Mouse (Mus musculus) intestine, embryonic 16.5 days (tissue): ENCODE measurements at regions not wholly inside any gene's neighbourhood (a gene's known extent, or its start where the extent isn't known, plus 50 kb on each side); places are given as distances from the start of the nearest gene placed in this dataset.

Experiments used
- ATAC-seq: fragments of 200-750 bp; cut with Nextera tagmentation; 2 replicates; pipeline ENCODE4 v1.8.0; 2017; ENCODE audit warnings: moderate TSS enrichment, moderate library complexity
- H3K27ac ChIP-seq: fragments of 300-500 bp; sonication (generic); 2 replicates; pipeline ENCODE4 v1.5.1; 2014; ENCODE audit warnings: mild to moderate bottlenecking, low read length
- H3K27me3 ChIP-seq: fragments of 300-500 bp; sonication (generic); replicated peaks from 2 replicates; pipeline ENCODE4 v1.6.1; 2014; ENCODE audit warnings: low read length, control low read depth, mixed read lengths; ENCODE audit not compliant: control insufficient read depth, insufficient read depth
- H3K36me3 ChIP-seq: fragments of 300-500 bp; sonication (generic); 2 replicates; pipeline ENCODE4 v1.6.1; 2014; ENCODE audit warnings: low read length, control low read depth; ENCODE audit not compliant: control insufficient read depth, insufficient read depth
- H3K4me1 ChIP-seq: fragments of 300-500 bp; sonication (generic); 2 replicates; pipeline ENCODE4 v1.6.1; 2014; ENCODE audit warnings: low read length, control low read depth, mixed read lengths; ENCODE audit not compliant: control insufficient read depth, insufficient read depth
- H3K4me2 ChIP-seq: fragments of 300-500 bp; sonication (generic); 2 replicates; pipeline ENCODE4 v1.6.1; 2014; ENCODE audit warnings: low read depth, low read length, control low read depth
- H3K4me3 ChIP-seq: fragments of 300-500 bp; sonication (generic); 2 replicates; pipeline ENCODE4 v1.5.1; 2014; ENCODE audit warnings: mild to moderate bottlenecking, low read length
- H3K9ac ChIP-seq: fragments of 300-500 bp; sonication (generic); 2 replicates; pipeline ENCODE4 v1.6.1; 2014; ENCODE audit warnings: low read depth, low read length
- H3K9me3 ChIP-seq: fragments of 300-500 bp; sonication (generic); 2 replicates; pipeline ENCODE4 v1.6.1; 2016; ENCODE audit warnings: low read length, control low read depth; ENCODE audit not compliant: control insufficient read depth
- WGBS: fragments of 180-500 bp; shearing (Covaris S2); extraction: QIAGEN DNeasy Blood & Tissue Kit; methylation state at CpG from one replicate; pipeline ENCODE4 v1.1.7; 2014; 5-methylcytosine and 5-hydroxymethylcytosine counted together

DNA sequence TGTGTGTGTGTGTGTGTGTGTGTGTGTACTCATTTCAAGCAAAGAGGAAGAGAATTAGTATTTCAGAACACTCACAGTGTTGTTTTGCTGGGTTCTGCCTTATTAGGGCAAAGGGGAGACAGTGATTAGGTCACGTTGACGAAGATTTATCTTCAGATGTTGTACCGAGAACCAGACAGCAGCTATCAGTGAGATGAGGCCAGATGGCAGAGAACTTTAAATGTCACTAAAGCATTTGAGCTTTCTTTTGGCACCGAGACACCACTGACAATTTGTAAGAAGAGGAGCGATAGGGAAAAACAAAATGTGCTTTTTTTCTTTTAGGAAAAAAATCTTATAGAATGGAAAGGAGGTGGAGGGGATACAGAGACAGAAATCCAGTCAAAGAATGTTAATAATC lies 610.9 kb upstream of the Adgrl2 start:
- no peaks in the 10 kb centered on the region for H3K36me3 ChIP-seq
- no peaks in the 10 kb centered on the region for H3K4me1 ChIP-seq
- H3K4me3 ChIP-seq = no peak overlapping the region
- H3K27ac ChIP-seq = no peak overlapping the region
- ATAC-seq = no peak
- no peak overlapping the region for H3K4me2 ChIP-seq
- WGBS = 62% methylated on average over 5 of the region's 5 CpGs
- no peak overlapping the region for H3K9ac ChIP-seq
- no peaks in the 10 kb centered on the region for H3K9me3 ChIP-seq
- no peaks in the 10 kb centered on the region for H3K27me3 ChIP-seq

DNA sequence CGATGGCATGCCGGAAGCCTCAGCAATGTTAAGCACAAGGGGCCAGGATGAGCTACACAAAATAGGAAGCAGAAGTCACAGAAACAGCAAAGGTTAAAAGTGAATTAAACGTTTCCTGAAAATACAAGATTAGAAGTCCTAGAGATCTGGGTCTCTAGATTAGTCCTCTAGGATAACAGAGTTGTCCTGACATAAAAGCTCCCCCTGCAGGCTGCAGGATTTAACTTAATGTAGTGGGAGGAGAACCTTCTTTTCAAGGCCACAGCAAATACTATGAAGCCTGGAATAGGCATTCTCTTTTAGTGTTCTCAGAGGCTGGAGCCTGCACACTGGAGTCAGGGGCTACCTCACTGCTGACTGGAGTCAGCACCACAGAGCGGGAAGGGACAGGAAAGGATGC lies 604.1 kb upstream of the Adgrl2 start:
- ATAC-seq = no peak
- Histone ChIP-seq H3K27me3 (no peaks in the 10 kb centered on the region), H3K9me3 (no peaks in the 10 kb centered on the region), H3K9ac (no peak overlapping the region), H3K4me3 (no peak overlapping the region), H3K36me3 (no peaks in the 10 kb centered on the region), H3K4me2 (no peak overlapping the region), H3K27ac (no peak overlapping the region), H3K4me1 (no peaks in the 10 kb centered on the region)
- 73% methylated on average over 4 of the region's 4 CpGs for WGBS

DNA sequence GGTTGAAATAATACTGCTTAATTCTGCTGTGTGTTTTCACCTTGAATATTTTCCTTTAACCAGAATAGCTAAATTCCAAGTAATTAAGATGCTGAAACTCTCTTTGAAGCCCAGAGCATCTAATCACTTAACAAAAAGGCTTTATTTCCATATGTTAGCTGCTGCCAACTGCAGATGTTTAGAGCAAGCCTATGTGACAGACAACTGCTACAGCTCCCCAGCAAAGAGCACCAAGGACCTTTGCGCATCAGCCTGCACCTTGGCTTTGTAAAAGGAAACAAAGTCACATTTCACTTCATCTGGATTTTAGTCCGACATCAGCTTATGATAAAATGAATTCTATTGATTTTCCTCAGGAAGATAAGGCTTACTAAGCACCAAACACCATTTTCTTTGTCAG lies 595.4 kb upstream of the Adgrl2 start:
- Histone ChIP-seq H3K9ac (no peak overlapping the region), H3K4me3 (no peak overlapping the region), H3K27ac (no peak overlapping the region), H3K9me3 (no peaks in the 10 kb centered on the region), H3K4me2 (no peak overlapping the region), H3K27me3 (no peaks in the 10 kb centered on the region), H3K4me1 (no peaks in the 10 kb centered on the region), H3K36me3 (no peaks in the 10 kb centered on the region)
- WGBS = 59% methylated on average over 2 of the region's 2 CpGs
- ATAC-seq = no peak

GRCm38 (mm10) chr3:149581141-149581540 lies 590.8 kb upstream of the Adgrl2 start:
- ATAC-seq = no peak
- Histone ChIP-seq H3K4me1 (no peaks in the 10 kb centered on the region), H3K27ac (no peak overlapping the region), H3K4me2 (no peak overlapping the region), H3K27me3 (no peaks in the 10 kb centered on the region), H3K9ac (no peak overlapping the region), H3K4me3 (no peak overlapping the region), H3K9me3 (no peaks in the 10 kb centered on the region), H3K36me3 (no peaks in the 10 kb centered on the region)
- WGBS = 59% methylated on average over 3 of the region's 3 CpGs

DNA sequence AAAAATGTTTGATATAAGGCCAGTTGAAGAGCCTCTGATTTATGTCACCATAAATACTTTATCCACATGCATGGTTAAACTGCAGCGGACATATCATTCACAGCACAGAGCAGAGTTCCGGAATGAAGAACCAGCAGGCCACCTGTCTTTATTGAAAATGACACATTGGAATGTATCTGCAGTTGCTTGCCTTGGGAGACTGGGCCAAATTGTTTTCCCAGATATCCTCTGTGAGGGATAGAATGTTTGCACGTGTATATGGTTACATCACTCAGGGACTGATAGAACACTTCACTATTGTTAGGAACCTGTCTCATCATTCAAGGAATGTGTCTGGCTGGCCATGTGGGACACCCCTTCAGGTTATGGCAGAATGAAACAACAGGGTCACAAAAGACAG lies 585.3 kb upstream of the Adgrl2 start:
- H3K4me3 ChIP-seq = no peak overlapping the region
- no peak overlapping the region for H3K4me2 ChIP-seq
- no peak overlapping the region for H3K9ac ChIP-seq
- H3K27me3 ChIP-seq = no peaks in the 10 kb centered on the region
- no peaks in the 10 kb centered on the region for H3K4me1 ChIP-seq
- H3K27ac ChIP-seq = no peak overlapping the region
- H3K36me3 ChIP-seq = no peaks in the 10 kb centered on the region
- ATAC-seq = no peak
- H3K9me3 ChIP-seq = no peaks in the 10 kb centered on the region
- 66% methylated on average over 3 of the region's 3 CpGs for WGBS

GRCm38 (mm10) chr3:149566853-149567252 lies 576.5 kb upstream of the Adgrl2 start:
- Histone ChIP-seq H3K9me3 (no peaks in the 10 kb centered on the region), H3K4me1 (no peaks in the 10 kb centered on the region), H3K27me3 (no peaks in the 10 kb centered on the region), H3K27ac (no peak overlapping the region), H3K36me3 (no peaks in the 10 kb centered on the region), H3K4me3 (no peak overlapping the region), H3K4me2 (no peak overlapping the region), H3K9ac (no peak overlapping the region)
- no peak for ATAC-seq
- 64% methylated on average over 6 of the region's 6 CpGs for WGBS

GRCm38 (mm10) chr3:149550231-149550951 lies 560.0 kb upstream of the Adgrl2 start:
- 83% methylated on average over 9 of the region's 9 CpGs for WGBS
- Histone ChIP-seq H3K4me1 (no peaks in the 10 kb centered on the region), H3K4me3 (no peak overlapping the region), H3K9me3 (no peaks in the 10 kb centered on the region), H3K9ac (no peak overlapping the region), H3K27me3 (no peaks in the 10 kb centered on the region), H3K27ac (no peak overlapping the region), H3K36me3 (no peaks in the 10 kb centered on the region), H3K4me2 (no peak overlapping the region)
- no peak for ATAC-seq

DNA sequence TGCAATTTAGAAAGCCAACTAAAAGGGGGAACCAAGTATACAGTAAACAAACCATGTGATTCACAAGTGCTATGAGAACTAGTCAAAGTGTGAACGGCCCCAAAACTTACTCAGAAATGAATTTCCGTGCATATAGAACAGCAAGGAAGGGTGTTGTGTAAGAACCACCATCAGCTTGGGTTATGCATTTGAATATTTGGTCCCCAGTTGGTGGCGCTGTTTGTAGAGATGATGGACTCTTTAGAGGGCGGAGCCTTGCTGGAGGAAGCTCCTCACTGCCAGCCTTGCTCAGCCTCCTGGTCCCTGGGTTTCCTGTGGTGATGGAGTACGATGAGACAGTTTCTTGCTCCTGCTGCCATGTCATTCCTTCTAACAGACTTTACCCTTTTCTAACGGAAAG lies 556.7 kb upstream of the Adgrl2 start:
- Histone ChIP-seq H3K27me3 (no peaks in the 10 kb centered on the region), H3K4me3 (no peak overlapping the region), H3K9ac (no peak overlapping the region), H3K9me3 (no peaks in the 10 kb centered on the region), H3K4me2 (no peak overlapping the region), H3K36me3 (no peaks in the 10 kb centered on the region), H3K4me1 (no peaks in the 10 kb centered on the region), H3K27ac (no peak overlapping the region)
- 76% methylated on average over 6 of the region's 6 CpGs for WGBS
- ATAC-seq = no peak

DNA sequence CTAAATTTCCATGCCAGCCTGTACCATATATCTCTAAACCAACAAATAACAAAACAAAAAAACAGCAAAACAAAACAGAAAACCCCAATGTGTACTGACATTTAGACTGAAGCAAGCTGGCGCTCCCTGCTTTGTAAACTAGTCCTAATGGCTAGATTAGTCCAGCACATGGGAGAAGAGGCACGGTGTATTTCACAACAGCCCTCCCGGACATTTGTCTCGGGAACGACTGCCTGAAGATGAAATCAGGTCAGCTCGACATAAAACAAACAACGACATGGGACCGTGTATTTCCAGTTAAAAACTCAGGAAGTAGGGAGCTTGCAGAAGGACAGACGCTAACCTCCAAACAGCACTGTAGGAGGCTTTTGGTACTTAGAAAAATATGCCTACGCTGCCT lies 555.9 kb upstream of the Adgrl2 start:
- H3K27ac ChIP-seq = no peak overlapping the region
- H3K9me3 ChIP-seq = no peaks in the 10 kb centered on the region
- no peak overlapping the region for H3K4me2 ChIP-seq
- H3K4me1 ChIP-seq = no peaks in the 10 kb centered on the region
- no peaks in the 10 kb centered on the region for H3K27me3 ChIP-seq
- H3K9ac ChIP-seq = no peak overlapping the region
- H3K4me3 ChIP-seq = no peak overlapping the region
- WGBS = 51% methylated on average over 10 of the region's 10 CpGs
- no peak for ATAC-seq
- H3K36me3 ChIP-seq = no peaks in the 10 kb centered on the region

DNA sequence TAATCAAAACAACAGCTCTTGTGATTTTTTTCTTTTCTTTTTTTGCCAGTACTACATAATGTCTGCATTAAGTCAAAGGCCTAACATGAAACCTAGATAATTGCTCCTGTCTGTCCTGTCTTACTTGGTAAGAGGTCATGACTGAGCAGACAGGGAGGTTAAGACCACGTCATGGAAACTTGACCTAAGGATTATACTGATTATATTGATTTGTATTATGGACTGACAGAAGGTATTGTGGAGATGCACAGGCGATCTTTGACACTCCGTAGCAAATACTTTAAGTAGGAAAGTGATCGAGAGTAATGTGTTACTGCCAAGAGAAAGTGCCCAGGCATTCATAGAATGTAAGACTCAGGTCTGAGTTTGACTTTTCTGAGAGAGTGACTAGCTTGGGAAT lies 543.8 kb upstream of the Adgrl2 start:
- no peak overlapping the region for H3K27ac ChIP-seq
- H3K4me2 ChIP-seq = no peak overlapping the region
- no peak overlapping the region for H3K4me3 ChIP-seq
- no peak for ATAC-seq
- no peaks in the 10 kb centered on the region for H3K4me1 ChIP-seq
- no peaks in the 10 kb centered on the region for H3K36me3 ChIP-seq
- 64% methylated on average over 4 of the region's 4 CpGs for WGBS
- no peak overlapping the region for H3K9ac ChIP-seq
- no peaks in the 10 kb centered on the region for H3K9me3 ChIP-seq
- no peaks in the 10 kb centered on the region for H3K27me3 ChIP-seq
